Mouse (Mus musculus) kidney, postnatal 0 days (tissue): Measurements from ENCODE around the gene Tac4. TPM values are rescaled to one million over a fixed set of nuclear protein-coding genes. Genes with fewer than 3 reads are reported as not detected.

Experiments
- ATAC-seq: fragments of 200-750 bp; cut with Nextera tagmentation; replicated peaks from 2 replicates; pipeline ENCODE4 v1.8.0; 2017; ENCODE audit warnings: low read depth, moderate number of reproducible peaks, moderate TSS enrichment, moderate library complexity; ENCODE audit not compliant: low FRiP score
- DNase-seq: peaks from one replicate; pipeline ENCODE4 v3.0.0-alpha.2; 2016; ENCODE audit warnings: low spot score
- H3K27ac ChIP-seq: fragments of 300-500 bp; sonication (generic); 2 replicates; pipeline ENCODE4 v1.5.1; 2014; ENCODE audit warnings: mild to moderate bottlenecking
- H3K27me3 ChIP-seq: fragments of 300-500 bp; sonication (generic); 2 replicates; pipeline ENCODE4 v1.6.1; 2014; ENCODE audit warnings: low read length, mixed read lengths; ENCODE audit not compliant: insufficient read depth
- H3K36me3 ChIP-seq: fragments of 300-500 bp; sonication (generic); 2 replicates; pipeline ENCODE4 v1.6.1; 2014; ENCODE audit warnings: low read length, mixed read lengths; ENCODE audit not compliant: insufficient read depth
- H3K4me1 ChIP-seq: fragments of 300-500 bp; sonication (generic); replicated peaks from 2 replicates; pipeline ENCODE4 v1.6.1; 2014; ENCODE audit warnings: antibody characterized with exemption, low read length, mixed read lengths; ENCODE audit not compliant: insufficient read depth
- H3K4me2 ChIP-seq: fragments of 300-500 bp; sonication (generic); 2 replicates; pipeline ENCODE4 v1.6.1; 2014; ENCODE audit warnings: mild to moderate bottlenecking, low read length, moderate library complexity, mixed read lengths
- H3K4me3 ChIP-seq: fragments of 300-500 bp; sonication (generic); replicated peaks from 2 replicates; pipeline ENCODE4 v1.5.1; 2014; ENCODE audit warnings: low read depth, low read length
- H3K9ac ChIP-seq: fragments of 300-500 bp; sonication (generic); 2 replicates; pipeline ENCODE4 v1.6.1; 2014; ENCODE audit warnings: low read depth, low read length
- H3K9me3 ChIP-seq: fragments of 300-500 bp; sonication (generic); replicated peaks from 2 replicates; pipeline ENCODE4 v1.6.1; 2016; ENCODE audit warnings: low read length, inconsistent platforms, mixed read lengths
- CTCF ChIP-seq: IDR thresholded peaks from 2 replicates; pipeline ENCODE4 v1.5.1; 2016; ENCODE audit warnings: antibody characterized with exemption, low read depth, mild to moderate bottlenecking, moderate library complexity
- WGBS: fragments of 180-500 bp; shearing (Covaris S2); extraction: QIAGEN DNeasy Blood & Tissue Kit; methylation state at CpG from one replicate; pipeline ENCODE4 v1.1.7; 2014; 5-methylcytosine and 5-hydroxymethylcytosine counted together
- polyA plus RNA-seq: library from polyadenylated mRNA; unstranded; fragments of >200 nt; fragmentation: Nextera tagmentation; extraction: Ambion mirVana; gene quantifications from 2 replicates; pipeline ENCODE4 v1.2.1, GENCODE M21; 2015

Gene Tac4
- polyA plus RNA-seq, 1 experiment from 2014 or later = 0.09 TPM

- TF ChIP-seq CTCF = no peak
- Histone ChIP-seq H3K27me3 (0 out of 2 replicates have a peak, but pooled peaks cover 12% of the 10 kb centered on the region), H3K36me3 (no peaks in the 10 kb centered on the region), H3K27ac (no peak overlapping the region), H3K9me3 (no peaks in the 10 kb centered on the region), H3K4me3 (no peak overlapping the region), H3K9ac (no peak overlapping the region), H3K4me1 (peaks cover 8% of the 10 kb centered on the region; the same call in 1 of the 2 replicates), H3K4me2 (no peak overlapping the region)
- ATAC-seq (no peak), DNase-seq (no peak)
- 21% methylated on average over 14 of the region's 15 CpGs for WGBS
Measured at GRCm38 (mm10) chr11:95224124-95224893, 37.0 kb upstream of the Tac4 start.

- no peak for DNase-seq
- Histone ChIP-seq H3K4me2 (no peak overlapping the region), H3K9ac (no peak overlapping the region), H3K9me3 (no peaks in the 10 kb centered on the region), H3K27ac (no peak overlapping the region), H3K27me3 (0 out of 2 replicates have a peak, but pooled peaks cover 12% of the 10 kb centered on the region), H3K36me3 (no peaks in the 10 kb centered on the region), H3K4me1 (peaks cover 8% of the 10 kb centered on the region; the same call in 1 of the 2 replicates), H3K4me3 (no peak overlapping the region)
- WGBS = 15% methylated on average over 7 of the region's 7 CpGs
- TF ChIP-seq CTCF = no peak
- ATAC-seq = no peak
Measured at GRCm38 (mm10) chr11:95225448-95225847, 35.9 kb upstream of the Tac4 start.

- H3K27ac ChIP-seq = no peak overlapping the region
- no peak for DNase-seq
Measured at GRCm38 (mm10) chr11:95227467-95227866, 33.9 kb upstream of the Tac4 start.

GRCm38 (mm10) chr11:95231688-95232328 lies 29.5 kb upstream of the Tac4 start:
- no peaks in the 10 kb centered on the region for H3K27me3 ChIP-seq
- DNase-seq (peak; percentile 83), ATAC-seq (peak; percentile 67)
- peak overlapping the region; percentile 43 for H3K4me2 ChIP-seq
- no peaks in the 10 kb centered on the region for H3K4me1 ChIP-seq
- H3K9ac ChIP-seq = no peak overlapping the region
- H3K36me3 ChIP-seq = no peaks in the 10 kb centered on the region
- no peak overlapping the region for H3K4me3 ChIP-seq
- no peaks in the 10 kb centered on the region for H3K9me3 ChIP-seq
- 8% methylated on average over 24 of the region's 24 CpGs for WGBS
- TF ChIP-seq CTCF = peak; percentile 83
- no peak overlapping the region for H3K27ac ChIP-seq

More at GRCm38 (mm10) chr11:95227467-95227866, 33.9 kb upstream of the Tac4 start:
- Histone ChIP-seq H3K9ac (no peak overlapping the region), H3K4me1 (peaks cover 8% of the 10 kb centered on the region; the same call in 1 of the 2 replicates), H3K36me3 (no peaks in the 10 kb centered on the region), H3K9me3 (no peaks in the 10 kb centered on the region), H3K4me2 (no peak overlapping the region), H3K4me3 (no peak overlapping the region), H3K27me3 (0 out of 2 replicates have a peak, but pooled peaks cover 12% of the 10 kb centered on the region)
- no peak for ATAC-seq
- 45% methylated on average over 5 of the region's 5 CpGs for WGBS
- TF ChIP-seq CTCF = no peak

- Histone ChIP-seq H3K4me2 (peak overlapping the region; percentile 43), H3K9me3 (no peaks in the 10 kb centered on the region), H3K9ac (no peak overlapping the region), H3K27ac (no peak overlapping the region), H3K4me1 (no peaks in the 10 kb centered on the region), H3K27me3 (no peaks in the 10 kb centered on the region), H3K4me3 (no peak overlapping the region), H3K36me3 (no peaks in the 10 kb centered on the region)
- DNase-seq (no peak), ATAC-seq (no peak)
- WGBS = 43% methylated on average over 6 of the region's 6 CpGs
- no peak for TF ChIP-seq CTCF
Measured at GRCm38 (mm10) chr11:95232329-95232696, 29.0 kb upstream of the Tac4 start.

- Histone ChIP-seq H3K27ac (no peak overlapping the region), H3K4me1 (no peaks in the 10 kb centered on the region), H3K36me3 (no peaks in the 10 kb centered on the region), H3K9ac (no peak overlapping the region), H3K4me3 (no peak overlapping the region), H3K27me3 (no peaks in the 10 kb centered on the region), H3K4me2 (no peak overlapping the region), H3K9me3 (no peaks in the 10 kb centered on the region)
- TF ChIP-seq CTCF = no peak
- 65% methylated on average over 6 of the region's 6 CpGs for WGBS
- ATAC-seq = no peak
- DNase-seq = no peak
Measured at GRCm38 (mm10) chr11:95238477-95238876, 22.9 kb upstream of the Tac4 start.
